Mouse (Mus musculus): Measurements from ENCODE around the gene Tacr2. TPM values are rescaled to one million over a fixed set of nuclear protein-coding genes. Genes with fewer than 3 reads are reported as not detected.
A peak's percentile ranks its signal among the peaks of the same experiment; 100 is the strongest.

The Tacr2 gene
- polyA plus RNA-seq, 1 experiment from 2014 or later: not detected

GRCm38 (mm10) chr10:62244067-62244466 is 8.2 kb upstream of the Tacr2 start:
- Histone ChIP-seq H3K9me3 (no peaks in the 10 kb centered on the region), H3K4me2 (replicated peaks) (no peak overlapping the region), H3K27me3 (no peaks in the 10 kb centered on the region), H3K9ac (no peak overlapping the region), H3K36me3 (no peaks in the 10 kb centered on the region), H3K4me1 (no peaks in the 10 kb centered on the region), H3K27ac (no peak overlapping the region), H3K4me3 (no peak overlapping the region)
- 89% methylated on average over 9 of the region's 9 CpGs for WGBS
- no peak for ATAC-seq (ENCODE audit: low FRiP score, low read depth)

GRCm38 (mm10) chr10:62247156-62247555 is 5.1 kb upstream of the Tacr2 start:
- Histone ChIP-seq H3K4me1 (no peaks in the 10 kb centered on the region), H3K9me3 (no peaks in the 10 kb centered on the region), H3K4me3 (no peak overlapping the region), H3K4me2 (replicated peaks) (no peak overlapping the region), H3K9ac (no peak overlapping the region), H3K27ac (no peak overlapping the region), H3K27me3 (no peaks in the 10 kb centered on the region), H3K36me3 (no peaks in the 10 kb centered on the region)
- no peak for ATAC-seq (ENCODE audit: low FRiP score, low read depth)
- WGBS: 72% methylated on average over 3 of the region's 3 CpGs

- Histone ChIP-seq H3K36me3 (no peaks in the 10 kb centered on the region), H3K9me3 (no peaks in the 10 kb centered on the region), H3K27ac (no peak overlapping the region), H3K27me3 (no peaks in the 10 kb centered on the region), H3K4me2 (replicated peaks) (no peak overlapping the region), H3K9ac (no peak overlapping the region), H3K4me3 (no peak overlapping the region), H3K4me1 (no peaks in the 10 kb centered on the region)
- 22% methylated on average over 8 of the region's 8 CpGs for WGBS
- ATAC-seq (ENCODE audit: low FRiP score, low read depth): no peak
These were observed 4.4 kb upstream of the Tacr2 start for GRCm38 (mm10) chr10:62247815-62248214.

GRCm38 (mm10) chr10:62252496-62253235 is 428 bp downstream of the Tacr2 start:
- H3K4me3 ChIP-seq: no peak overlapping the region
- H3K4me2 ChIP-seq (replicated peaks): no peak overlapping the region
- 0 out of 2 replicates have a peak, but pooled peaks cover 3% of the 10 kb centered on the region for H3K27me3 ChIP-seq
- no peak overlapping the region for H3K9ac ChIP-seq
- no peaks in the 10 kb centered on the region for H3K9me3 ChIP-seq
- H3K36me3 ChIP-seq: no peaks in the 10 kb centered on the region
- WGBS: 86% methylated on average over 27 of the region's 27 CpGs
- no peak overlapping the region for H3K27ac ChIP-seq
- no peak for ATAC-seq (ENCODE audit: low FRiP score, low read depth)
- no peaks in the 10 kb centered on the region for H3K4me1 ChIP-seq

GRCm38 (mm10) chr10:62258298-62258697 is 6.1 kb downstream of the Tacr2 start:
- Histone ChIP-seq H3K27me3 (0 out of 2 replicates have a peak, but pooled peaks cover 3% of the 10 kb centered on the region), H3K9me3 (no peaks in the 10 kb centered on the region), H3K36me3 (no peaks in the 10 kb centered on the region), H3K27ac (no peak overlapping the region), H3K4me3 (no peak overlapping the region), H3K4me1 (no peaks in the 10 kb centered on the region), H3K4me2 (replicated peaks) (no peak overlapping the region), H3K9ac (no peak overlapping the region)
- 87% methylated on average over 5 of the region's 5 CpGs for WGBS
- ATAC-seq (ENCODE audit: low FRiP score, low read depth): no peak

- H3K9ac ChIP-seq: no peak overlapping the region
- H3K4me2 ChIP-seq (replicated peaks): no peak overlapping the region
- no peaks in the 10 kb centered on the region for H3K9me3 ChIP-seq
- peak; percentile 72; the same call in 1 of the 2 replicates for ATAC-seq (ENCODE audit: low FRiP score, low read depth)
- 14% methylated on average over 18 of the region's 18 CpGs for WGBS
- no peaks in the 10 kb centered on the region for H3K36me3 ChIP-seq
- H3K27me3 ChIP-seq: 0 out of 2 replicates have a peak, but pooled peaks cover 2% of the 10 kb centered on the region
- H3K4me1 ChIP-seq: 0 out of 2 replicates have a peak, but pooled peaks cover 5% of the 10 kb centered on the region
- no peak overlapping the region for H3K27ac ChIP-seq
- no peak overlapping the region for H3K4me3 ChIP-seq
These were observed 9.1 kb downstream of the Tacr2 start for GRCm38 (mm10) chr10:62261115-62261886.

- WGBS: 40% methylated on average over 2 of the region's 2 CpGs
- ATAC-seq (ENCODE audit: low FRiP score, low read depth): no peak
- Histone ChIP-seq H3K4me1 (0 out of 2 replicates have a peak, but pooled peaks cover 5% of the 10 kb centered on the region), H3K4me3 (no peak overlapping the region), H3K9ac (no peak overlapping the region), H3K36me3 (peaks cover 8% of the 10 kb centered on the region), H3K27me3 (0 out of 2 replicates have a peak, but pooled peaks cover 2% of the 10 kb centered on the region), H3K9me3 (no peaks in the 10 kb centered on the region), H3K27ac (no peak overlapping the region), H3K4me2 (replicated peaks) (no peak overlapping the region)
These were observed 12.1 kb downstream of the Tacr2 start for GRCm38 (mm10) chr10:62264299-62264698.

- 84% methylated on average over 16 of the region's 16 CpGs for WGBS
- 0 out of 2 replicates have a peak, but pooled peaks cover 5% of the 10 kb centered on the region for H3K4me1 ChIP-seq
- H3K27me3 ChIP-seq: no peaks in the 10 kb centered on the region
- H3K4me3 ChIP-seq: no peak overlapping the region
- no peaks in the 10 kb centered on the region for H3K9me3 ChIP-seq
- ATAC-seq (ENCODE audit: low FRiP score, low read depth): no peak
- no peak overlapping the region for H3K9ac ChIP-seq
- no peak overlapping the region for H3K4me2 ChIP-seq (replicated peaks)
- no peak overlapping the region for H3K27ac ChIP-seq
- peaks cover 46% of the 10 kb centered on the region for H3K36me3 ChIP-seq
These were observed 17.0 kb downstream of the Tacr2 start for GRCm38 (mm10) chr10:62269278-62269677.

GRCm38 (mm10) chr10:62275235-62275634 is 23.0 kb downstream of the Tacr2 start:
- ATAC-seq (ENCODE audit: low FRiP score, low read depth): no peak
- H3K27ac ChIP-seq: no peak overlapping the region
- 31% methylated on average over 4 of the region's 4 CpGs for WGBS
- H3K9me3 ChIP-seq: no peaks in the 10 kb centered on the region
- no peaks in the 10 kb centered on the region for H3K27me3 ChIP-seq
- no peak overlapping the region for H3K4me3 ChIP-seq
- H3K9ac ChIP-seq: no peak overlapping the region
- peaks cover 54% of the 10 kb centered on the region for H3K36me3 ChIP-seq
- H3K4me1 ChIP-seq: no peaks in the 10 kb centered on the region
- H3K4me2 ChIP-seq (replicated peaks): no peak overlapping the region

- no peaks in the 10 kb centered on the region for H3K9me3 ChIP-seq
- H3K4me2 ChIP-seq (replicated peaks): no peak overlapping the region
- no peak overlapping the region for H3K4me3 ChIP-seq
- H3K4me1 ChIP-seq: no peaks in the 10 kb centered on the region
- 94% methylated on average over 18 of the region's 19 CpGs for WGBS
- no peak overlapping the region for H3K27ac ChIP-seq
- H3K27me3 ChIP-seq: no peaks in the 10 kb centered on the region
- peaks cover 60% of the 10 kb centered on the region for H3K36me3 ChIP-seq
- no peak overlapping the region for H3K9ac ChIP-seq
- no peak for ATAC-seq (ENCODE audit: low FRiP score, low read depth)
These were observed 25.5 kb downstream of the Tacr2 start for GRCm38 (mm10) chr10:62277499-62278293.

- Histone ChIP-seq H3K4me1 (no peaks in the 10 kb centered on the region), H3K9me3 (no peaks in the 10 kb centered on the region), H3K27me3 (no peaks in the 10 kb centered on the region), H3K36me3 (peaks cover 66% of the 10 kb centered on the region), H3K9ac (no peak overlapping the region), H3K27ac (peak overlapping the region; percentile 6; the same call in 1 of the 2 replicates), H3K4me3 (no peak overlapping the region), H3K4me2 (replicated peaks) (no peak overlapping the region)
- 66% methylated on average over 3 of the region's 3 CpGs for WGBS
- no peak for ATAC-seq (ENCODE audit: low FRiP score, low read depth)
These were observed 26.8 kb downstream of the Tacr2 start for GRCm38 (mm10) chr10:62279066-62279465.

GRCm38 (mm10) chr10:62279671-62280070 is 27.4 kb downstream of the Tacr2 start:
- no peaks in the 10 kb centered on the region for H3K9me3 ChIP-seq
- no peak overlapping the region for H3K4me3 ChIP-seq
- no peaks in the 10 kb centered on the region for H3K27me3 ChIP-seq
- ATAC-seq (ENCODE audit: low FRiP score, low read depth): no peak
- peaks cover 66% of the 10 kb centered on the region for H3K36me3 ChIP-seq
- H3K4me2 ChIP-seq (replicated peaks): no peak overlapping the region
- H3K4me1 ChIP-seq: no peaks in the 10 kb centered on the region
- WGBS: 84% methylated on average over 4 of the region's 4 CpGs
- no peak overlapping the region for H3K9ac ChIP-seq
- no peak overlapping the region; the same call in 1 of the 2 replicates for H3K27ac ChIP-seq

All from limb, embryonic 13.5 days (tissue).